Mouse (Mus musculus) forebrain, embryonic 14.5 days (tissue): Measurements from ENCODE around the gene Nipal1. TPM values are rescaled to one million over a fixed set of nuclear protein-coding genes. Genes with fewer than 3 reads are reported as not detected.

Source experiments
- ATAC-seq: fragments of 200-750 bp; cut with Nextera tagmentation; 2 replicates; pipeline ENCODE4 v1.8.0; 2017; ENCODE audit warnings: mild to moderate bottlenecking, moderate library complexity
- DNase-seq: peaks from one replicate; pipeline ENCODE4 v3.0.0-alpha.2; 2015; ENCODE audit warnings: low spot score
- H3K27ac ChIP-seq: fragments of 300-500 bp; sonication (generic); 2 replicates; pipeline ENCODE4 v1.5.1; 2014; ENCODE audit warnings: low read depth, mild to moderate bottlenecking, control low read depth, low read length, moderate library complexity
- H3K27me3 ChIP-seq: fragments of 300-500 bp; sonication (generic); replicated peaks from 2 replicates; pipeline ENCODE4 v1.6.1; 2014; ENCODE audit warnings: low read length, control low read depth, mixed read lengths; ENCODE audit not compliant: control insufficient read depth, insufficient read depth
- H3K36me3 ChIP-seq: fragments of 300-500 bp; sonication (generic); 2 replicates; pipeline ENCODE4 v1.6.1; 2014; ENCODE audit warnings: low read length, control low read depth; ENCODE audit not compliant: control insufficient read depth, insufficient read depth
- H3K4me1 ChIP-seq: fragments of 300-500 bp; sonication (generic); 2 replicates; pipeline ENCODE4 v1.6.1; 2014; ENCODE audit warnings: antibody characterized with exemption, low read length, control low read depth; ENCODE audit not compliant: control insufficient read depth, insufficient read depth
- H3K4me2 ChIP-seq: fragments of 300-500 bp; sonication (generic); 2 replicates; pipeline ENCODE4 v1.6.1; 2014; ENCODE audit warnings: mild to moderate bottlenecking, control low read depth, low read length
- H3K4me3 ChIP-seq: fragments of 300-500 bp; sonication (generic); 2 replicates; pipeline ENCODE4 v1.5.1; 2014; ENCODE audit warnings: low read depth, low read length, control low read depth
- H3K9ac ChIP-seq: fragments of 300-500 bp; sonication (generic); 2 replicates; pipeline ENCODE4 v1.6.1; 2014; ENCODE audit warnings: mild to moderate bottlenecking, low read length, control low read depth, moderate library complexity
- H3K9me3 ChIP-seq: fragments of 300-500 bp; sonication (generic); replicated peaks from 2 replicates; pipeline ENCODE4 v1.6.1; 2016; ENCODE audit warnings: low read length, control low read depth, mixed read lengths; ENCODE audit not compliant: control insufficient read depth
- WGBS: fragments of 180-500 bp; shearing (Covaris S2); extraction: QIAGEN DNeasy Blood & Tissue Kit; methylation state at CpG from one replicate; pipeline ENCODE4 v1.1.7; 2014; 5-methylcytosine and 5-hydroxymethylcytosine counted together
- polyA plus RNA-seq: library from polyadenylated mRNA; unstranded; fragments of >200 nt; fragmentation: Nextera tagmentation; extraction: Ambion mirVana; gene quantifications from 2 replicates; pipeline ENCODE4 v1.2.1, GENCODE M21; 2014

The Nipal1 gene
- 0.32 and 0.68 TPM in 2 replicates for polyA plus RNA-seq

DNA sequence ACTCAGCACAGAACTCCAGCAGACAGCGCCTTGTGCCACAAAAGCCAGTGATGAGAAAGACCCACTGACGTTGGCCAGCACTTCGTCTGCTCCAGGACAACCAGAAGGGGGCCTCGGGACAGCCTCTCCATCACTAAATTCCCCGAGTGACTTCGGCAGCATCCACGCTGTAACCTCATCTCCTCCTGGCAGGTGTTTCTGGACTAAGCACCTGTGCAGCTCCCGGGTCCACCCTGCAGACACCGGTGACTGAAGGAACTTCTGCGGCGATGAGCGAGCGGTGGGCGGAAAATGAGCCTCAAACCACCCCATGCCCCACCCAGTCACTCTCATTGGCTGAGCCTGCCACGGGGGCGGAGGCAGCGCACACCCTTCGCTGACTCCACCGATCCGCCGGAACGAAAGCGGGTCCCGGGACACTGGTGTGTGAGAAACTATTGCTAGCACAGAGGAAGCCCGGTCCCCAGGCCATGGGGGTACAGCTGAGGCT is at the start of gene Nipal1:
Nipal1 (plus strand) TSS at position 378 of the 490 bp plus-strand sequence.
- peak within 1 kb of the TSS; percentile 46 for H3K9ac ChIP-seq

DNA sequence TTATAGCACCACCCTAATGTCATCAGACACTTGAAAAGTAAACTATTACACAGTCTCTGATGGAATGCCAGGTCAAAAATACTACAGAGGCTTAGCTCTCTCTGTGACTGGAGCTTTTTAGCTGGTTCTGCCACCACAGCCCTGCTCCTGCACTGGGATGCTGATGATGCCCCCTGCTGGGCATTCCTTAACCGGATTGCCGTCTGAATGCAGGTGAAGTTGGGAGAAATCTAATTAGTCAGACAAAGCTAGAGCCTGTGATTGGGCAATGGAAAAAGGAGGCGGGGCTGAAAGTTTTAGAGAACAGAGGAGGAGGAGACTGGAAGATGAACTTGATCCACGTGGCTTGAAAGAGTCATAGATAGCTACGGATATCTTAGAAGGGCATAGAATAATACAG is 46.6 kb upstream of the Nipal1 start:
- Histone ChIP-seq H3K27me3 (no peaks in the 10 kb centered on the region), H3K9ac (no peak overlapping the region), H3K9me3 (no peaks in the 10 kb centered on the region), H3K4me3 (no peak overlapping the region), H3K27ac (no peak overlapping the region), H3K4me2 (no peak overlapping the region), H3K36me3 (no peaks in the 10 kb centered on the region), H3K4me1 (no peaks in the 10 kb centered on the region)
- DNase-seq, result peak; percentile 39
- WGBS, result 9% methylated on average over 5 of the region's 5 CpGs
- ATAC-seq, result peak; percentile 34; the same call in 1 of the 2 replicates

More for the DNA sequence above, at the start of gene Nipal1:
- Histone ChIP-seq H3K9me3 (no peaks in the 10 kb centered on the region), H3K36me3 (no peaks in the 10 kb centered on the region), H3K27ac (no peak within 1 kb of the TSS), H3K4me2 (peak within 1 kb of the TSS; percentile 84), H3K27me3 (peaks cover 24% of the 10 kb centered on the region; the same call in 1 of the 2 replicates), H3K4me3 (peak within 1 kb of the TSS; percentile 44), H3K4me1 (0 out of 2 replicates have a peak, but pooled peaks cover 2% of the 10 kb centered on the region)
- DNase-seq, result peak; percentile 75
- WGBS, result under 1% methylated on average over 25 of the region's 25 CpGs
- ATAC-seq, result peak; percentile 97

DNA sequence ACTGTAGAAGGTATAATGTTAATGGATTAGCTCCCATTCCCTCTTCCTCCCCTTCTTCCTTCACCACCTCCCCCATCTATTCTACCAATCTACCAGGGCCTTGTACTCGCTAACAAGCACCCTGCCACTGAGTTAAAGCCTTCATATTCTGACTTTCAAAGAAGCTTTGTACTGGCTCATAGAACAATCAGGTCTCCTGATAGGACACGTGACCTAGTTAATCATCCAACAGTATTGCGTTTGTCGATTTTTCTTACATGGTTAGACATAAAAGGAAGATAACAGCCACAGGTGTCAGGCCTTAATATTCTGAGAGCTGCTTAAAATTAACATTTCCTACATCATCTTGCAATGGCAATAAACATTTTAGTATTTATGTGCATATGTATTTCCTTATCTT is 44.5 kb upstream of the Nipal1 start:
- Histone ChIP-seq H3K27me3 (no peaks in the 10 kb centered on the region), H3K4me2 (no peak overlapping the region), H3K9ac (no peak overlapping the region), H3K4me3 (no peak overlapping the region), H3K27ac (no peak overlapping the region), H3K9me3 (no peaks in the 10 kb centered on the region), H3K36me3 (no peaks in the 10 kb centered on the region), H3K4me1 (no peaks in the 10 kb centered on the region)
- DNase-seq, result no peak
- 88% methylated on average over 4 of the region's 4 CpGs for WGBS
- no peak for ATAC-seq

- no peak overlapping the region for H3K27ac ChIP-seq
- no peaks in the 10 kb centered on the region for H3K4me1 ChIP-seq
- H3K4me3 ChIP-seq, result no peak overlapping the region
- H3K36me3 ChIP-seq, result no peaks in the 10 kb centered on the region
- no peaks in the 10 kb centered on the region for H3K9me3 ChIP-seq
- no peaks in the 10 kb centered on the region for H3K27me3 ChIP-seq
- no peak for ATAC-seq
- H3K4me2 ChIP-seq, result no peak overlapping the region
- WGBS, result 90% methylated on average over 4 of the region's 4 CpGs
- H3K9ac ChIP-seq, result no peak overlapping the region
- no peak for DNase-seq
Measured at GRCm38 (mm10) chr5:72617413-72617812, 30.2 kb upstream of the Nipal1 start.

DNA sequence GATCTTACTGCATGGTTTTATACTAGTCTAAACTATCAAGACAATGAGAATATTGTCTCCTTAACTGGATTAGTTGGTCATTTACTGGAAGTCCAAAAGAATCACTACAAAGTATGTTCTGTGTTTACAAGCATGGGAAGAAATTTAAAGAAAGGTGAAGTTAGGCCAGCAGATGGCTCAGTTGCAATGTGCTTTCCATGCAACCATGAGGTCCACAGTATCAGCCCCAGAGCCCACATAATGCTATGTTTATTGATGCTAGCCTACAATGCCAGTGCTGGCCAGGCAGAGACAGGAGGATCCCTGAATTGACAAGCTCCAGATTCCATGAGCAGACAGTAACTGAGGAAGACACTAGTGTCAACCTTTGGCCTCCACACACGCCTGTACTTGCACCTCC is 26.6 kb upstream of the Nipal1 start:
- Histone ChIP-seq H3K9ac (no peak overlapping the region), H3K36me3 (no peaks in the 10 kb centered on the region), H3K9me3 (no peaks in the 10 kb centered on the region), H3K4me3 (no peak overlapping the region), H3K27me3 (no peaks in the 10 kb centered on the region), H3K4me1 (no peaks in the 10 kb centered on the region), H3K27ac (no peak overlapping the region), H3K4me2 (no peak overlapping the region)
- WGBS, result 83% methylated on average over 1 of the region's 1 CpGs
- no peak for DNase-seq
- ATAC-seq, result no peak

GRCm38 (mm10) chr5:72630026-72630425 is 17.6 kb upstream of the Nipal1 start:
- DNase-seq (no peak), ATAC-seq (no peak)
- Histone ChIP-seq H3K4me2 (no peak overlapping the region), H3K27me3 (no peaks in the 10 kb centered on the region), H3K9ac (no peak overlapping the region), H3K27ac (no peak overlapping the region), H3K9me3 (no peaks in the 10 kb centered on the region), H3K4me1 (no peaks in the 10 kb centered on the region), H3K4me3 (no peak overlapping the region), H3K36me3 (no peaks in the 10 kb centered on the region)
- 88% methylated on average over 6 of the region's 6 CpGs for WGBS

DNA sequence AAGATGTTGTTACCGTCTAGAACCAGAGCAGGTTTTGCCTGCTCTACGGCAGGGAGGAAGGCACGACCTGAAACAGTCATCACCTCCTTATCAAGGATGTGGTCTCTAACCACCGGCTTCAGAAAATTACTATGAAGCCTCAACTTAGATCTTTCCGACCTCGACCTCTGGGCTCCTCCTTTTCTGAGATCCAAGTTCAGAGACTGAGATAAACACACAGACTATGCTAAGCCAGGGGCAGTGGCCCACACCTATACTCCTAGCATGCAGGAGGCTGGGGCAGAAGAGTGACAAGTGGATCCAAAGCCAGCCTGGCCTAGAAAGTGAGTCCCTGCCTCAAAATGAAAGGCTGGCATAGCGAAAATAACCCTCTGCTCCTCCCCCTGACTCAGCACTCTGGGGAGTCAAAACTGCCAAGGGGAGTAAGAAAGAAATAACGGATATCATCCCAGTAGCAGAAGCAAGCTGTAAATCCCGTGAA is 12.8 kb upstream of the Nipal1 start:
- Histone ChIP-seq H3K9me3 (no peaks in the 10 kb centered on the region), H3K9ac (no peak overlapping the region), H3K27me3 (no peaks in the 10 kb centered on the region), H3K4me2 (no peak overlapping the region), H3K4me3 (no peak overlapping the region), H3K27ac (no peak overlapping the region), H3K36me3 (no peaks in the 10 kb centered on the region), H3K4me1 (no peaks in the 10 kb centered on the region)
- WGBS, result 86% methylated on average over 9 of the region's 9 CpGs
- DNase-seq (no peak), ATAC-seq (no peak)

GRCm38 (mm10) chr5:72636122-72636521 is 11.5 kb upstream of the Nipal1 start:
- 76% methylated on average over 3 of the region's 3 CpGs for WGBS
- Histone ChIP-seq H3K4me3 (no peak overlapping the region), H3K27ac (no peak overlapping the region), H3K9me3 (no peaks in the 10 kb centered on the region), H3K4me2 (no peak overlapping the region), H3K36me3 (no peaks in the 10 kb centered on the region), H3K27me3 (no peaks in the 10 kb centered on the region), H3K4me1 (no peaks in the 10 kb centered on the region), H3K9ac (no peak overlapping the region)
- ATAC-seq (no peak), DNase-seq (no peak)

GRCm38 (mm10) chr5:72636576-72636975 is 11.0 kb upstream of the Nipal1 start:
- H3K36me3 ChIP-seq, result no peaks in the 10 kb centered on the region
- no peak for DNase-seq
- no peak overlapping the region for H3K4me3 ChIP-seq
- H3K9ac ChIP-seq, result no peak overlapping the region
- no peaks in the 10 kb centered on the region for H3K27me3 ChIP-seq
- 91% methylated on average over 3 of the region's 3 CpGs for WGBS
- no peak overlapping the region for H3K4me2 ChIP-seq
- ATAC-seq, result no peak
- no peaks in the 10 kb centered on the region for H3K4me1 ChIP-seq
- H3K27ac ChIP-seq, result no peak overlapping the region
- H3K9me3 ChIP-seq, result no peaks in the 10 kb centered on the region
